Mouse (Mus musculus) G1E (cell line): ENCODE measurements around the gene Rbm24. TPM values are rescaled to one million over a fixed set of nuclear protein-coding genes. Genes with fewer than 3 reads are reported as not detected.

ENCODE experiments used
- ATAC-seq: 2 replicates; pipeline ENCODE4 v1.8.0; 2016; ENCODE audit warnings: mild to moderate bottlenecking; ENCODE audit not compliant: insufficient number of reproducible peaks, poor library complexity, low FRiP score, severe bottlenecking; ENCODE audit errors: extremely low read depth
- DNase-seq: peaks from one replicate; pipeline ENCODE4 v3.0.0; 2012; ENCODE audit warnings: low spot score
- H3K27me3 ChIP-seq: 2 replicates; pipeline ENCODE4 v1.6.1; 2012; ENCODE audit warnings: mild to moderate bottlenecking, low read length, inconsistent platforms; ENCODE audit not compliant: insufficient read depth
- H3K36me3 ChIP-seq: replicated peaks from 2 replicates; pipeline ENCODE3; 2012; ENCODE audit warnings: mild to moderate bottlenecking, inconsistent platforms
- H3K4me1 ChIP-seq: 2 replicates; pipeline ENCODE4 v1.6.1; 2012; ENCODE audit warnings: low read depth, low read length, inconsistent platforms, mixed read lengths; ENCODE audit not compliant: insufficient read depth
- H3K4me3 ChIP-seq: 2 replicates; pipeline ENCODE4 v1.5.1; 2012; ENCODE audit warnings: low read depth, mild to moderate bottlenecking, inconsistent platforms, low read length, moderate library complexity, mixed read lengths
- H3K9me3 ChIP-seq: replicated peaks from 2 replicates; pipeline ENCODE4 v1.6.1; 2012; ENCODE audit warnings: inconsistent platforms
- CTCF ChIP-seq: IDR thresholded peaks from 2 replicates; pipeline ENCODE4 v1.5.1; 2012; ENCODE audit warnings: low read depth, low read length, inconsistent platforms, mixed read lengths
- GATA1 ChIP-seq: IDR thresholded peaks from 2 replicates; pipeline ENCODE4 v1.6.1; 2012; ENCODE audit warnings: borderline replicate concordance, low read length, inconsistent platforms, mixed read lengths
- GATA2 ChIP-seq: IDR thresholded peaks from 2 replicates; pipeline ENCODE4 v1.6.1; 2012; ENCODE audit warnings: low read depth, low read length, inconsistent platforms, borderline replicate concordance
- POLR2AphosphoS5 ChIP-seq: IDR thresholded peaks from 2 replicates; pipeline ENCODE4 v1.6.1; 2012; ENCODE audit warnings: low read depth, low read length, inconsistent platforms; ENCODE audit not compliant: insufficient replicate concordance
- TAL1 ChIP-seq: conservative IDR thresholded peaks from 2 replicates; pipeline ENCODE4 v1.6.1; 2012; ENCODE audit warnings: low read depth, low read length, inconsistent platforms, mixed read lengths
- polyA plus RNA-seq: library from polyadenylated mRNA; stranded (reverse); fragments of >175 nt; gene quantifications from 2 replicates; pipeline ENCODE4 v1.2.3, GENCODE M21; 2012
- total RNA-seq, 2 experiments: library from RNA; stranded (forward) in 1 of 2; stranded (reverse) in 1 of 2; fragments of 200-1000 nt in 1 of 2; fragments of >200 nt in 1 of 2; fragmentation: Nextera tagmentation in 1 of 2; gene quantifications; 2 replicates each; pipeline ENCODE4 v1.2.3; 2014 to 2017

Gene Rbm24
- total and polyA plus RNA-seq, 3 experiments: 0.11 TPM; not detected in 2

DNA sequence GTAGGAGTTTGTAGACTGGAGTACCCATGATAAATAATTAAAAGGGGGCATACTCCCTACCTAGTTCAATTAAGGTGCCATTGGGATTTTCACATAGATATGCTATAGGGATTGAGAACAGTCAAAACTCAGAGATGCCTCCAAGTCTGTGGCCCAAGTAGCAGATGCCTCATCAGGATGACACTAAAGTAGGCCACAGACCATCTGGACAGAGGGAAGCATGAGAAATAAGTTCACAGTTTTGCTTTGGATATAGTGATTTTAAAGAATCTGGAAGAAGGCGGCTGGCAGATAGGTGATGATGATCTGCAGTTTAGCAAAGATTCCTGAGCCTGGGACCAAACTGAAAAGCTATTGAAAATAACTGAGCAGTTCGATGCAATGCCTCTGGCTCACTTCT, 30.0 kb downstream of the Rbm24 start:
- no peak for ATAC-seq
- H3K4me3 ChIP-seq: no peak overlapping the region
- H3K4me1 ChIP-seq: no peaks in the 10 kb centered on the region
- TF ChIP-seq POLR2AphosphoS5: no peak
- TF ChIP-seq TAL1: no peak
- no peak for TF ChIP-seq GATA1
- TF ChIP-seq CTCF: no peak
- no peak for TF ChIP-seq GATA2
- no peaks in the 10 kb centered on the region for H3K36me3 ChIP-seq
- peaks cover 2% of the 10 kb centered on the region; the same call in 1 of the 2 replicates for H3K27me3 ChIP-seq
- DNase-seq: no peak
- no peaks in the 10 kb centered on the region for H3K9me3 ChIP-seq

DNA sequence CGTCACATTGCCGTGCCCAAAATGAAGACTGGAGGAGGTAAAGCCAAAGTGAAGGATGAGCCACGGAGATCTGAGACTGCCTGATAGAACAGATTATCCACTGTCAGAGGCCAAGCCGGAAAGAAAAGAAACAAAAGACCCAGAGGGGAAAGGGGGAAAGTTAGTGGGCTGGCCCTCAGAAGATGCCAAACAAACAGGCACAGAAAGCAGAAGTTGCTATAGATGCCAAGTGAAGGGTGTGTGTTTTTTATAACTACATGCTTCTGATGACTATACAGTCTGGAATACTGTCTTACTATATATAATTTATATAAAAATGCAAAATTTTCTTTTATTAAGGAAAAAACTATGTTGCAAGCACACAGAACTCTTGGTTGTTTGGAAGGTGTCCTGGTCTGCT, 31.7 kb downstream of the Rbm24 start:
- Histone ChIP-seq H3K36me3 (no peaks in the 10 kb centered on the region), H3K4me3 (no peak overlapping the region), H3K4me1 (no peaks in the 10 kb centered on the region), H3K9me3 (no peaks in the 10 kb centered on the region), H3K27me3 (peaks cover 2% of the 10 kb centered on the region; the same call in 1 of the 2 replicates)
- TF ChIP-seq GATA2 (no peak), POLR2AphosphoS5 (no peak), CTCF (no peak), TAL1 (no peak), GATA1 (no peak)
- DNase-seq (no peak), ATAC-seq (no peak)

DNA sequence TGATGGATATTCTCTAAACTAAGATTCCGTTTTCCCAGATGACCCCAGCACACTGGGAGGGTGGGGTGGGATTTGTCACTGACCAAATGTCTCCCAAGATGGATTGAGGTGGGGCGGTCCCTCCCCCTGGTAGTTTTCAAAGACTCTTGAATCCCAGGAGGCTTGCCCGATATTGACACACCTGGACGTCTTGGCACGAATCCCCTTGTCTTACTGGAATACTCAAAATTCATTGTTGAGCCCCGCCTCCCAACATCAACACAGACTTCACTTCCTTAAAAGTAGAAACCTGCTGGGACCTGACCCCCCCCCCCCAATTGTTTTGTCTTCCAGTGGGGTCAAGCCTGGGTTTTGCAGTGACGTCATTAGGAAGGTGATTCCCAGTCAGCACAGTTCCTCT, 32.4 kb downstream of the Rbm24 start:
- no peak for ATAC-seq
- TF ChIP-seq POLR2AphosphoS5 (no peak), GATA1 (no peak), CTCF (no peak), GATA2 (no peak), TAL1 (no peak)
- H3K9me3 ChIP-seq: no peaks in the 10 kb centered on the region
- no peaks in the 10 kb centered on the region for H3K4me1 ChIP-seq
- H3K4me3 ChIP-seq: no peak overlapping the region
- H3K36me3 ChIP-seq: no peaks in the 10 kb centered on the region
- DNase-seq: no peak
- peaks cover 2% of the 10 kb centered on the region; the same call in 1 of the 2 replicates for H3K27me3 ChIP-seq

DNA sequence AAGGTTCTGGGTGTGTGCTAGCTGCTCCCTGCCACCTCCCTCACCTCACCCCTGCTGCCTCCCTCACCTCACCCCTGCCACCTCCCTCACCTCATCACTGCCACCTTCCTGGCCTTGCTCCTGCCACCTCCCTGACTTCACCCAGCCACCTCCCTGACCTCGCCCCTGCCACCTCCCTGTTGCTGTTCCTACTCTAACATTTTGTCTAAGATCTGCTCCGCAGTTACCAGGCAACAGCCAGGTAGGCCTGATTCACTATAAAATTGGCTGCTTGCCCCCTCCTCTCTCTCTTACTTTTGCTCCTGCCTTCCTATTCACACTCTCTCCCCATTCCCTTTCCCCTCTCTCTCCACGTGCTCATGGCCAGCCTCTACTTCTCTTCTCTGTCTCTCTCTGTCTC, 33.3 kb downstream of the Rbm24 start:
- TF ChIP-seq TAL1: no peak
- ATAC-seq (no peak), DNase-seq (no peak)
- H3K27me3 ChIP-seq: peaks cover 2% of the 10 kb centered on the region; the same call in 1 of the 2 replicates
- H3K4me3 ChIP-seq: no peak overlapping the region
- no peaks in the 10 kb centered on the region for H3K4me1 ChIP-seq
- no peaks in the 10 kb centered on the region for H3K36me3 ChIP-seq
- H3K9me3 ChIP-seq: no peaks in the 10 kb centered on the region

DNA sequence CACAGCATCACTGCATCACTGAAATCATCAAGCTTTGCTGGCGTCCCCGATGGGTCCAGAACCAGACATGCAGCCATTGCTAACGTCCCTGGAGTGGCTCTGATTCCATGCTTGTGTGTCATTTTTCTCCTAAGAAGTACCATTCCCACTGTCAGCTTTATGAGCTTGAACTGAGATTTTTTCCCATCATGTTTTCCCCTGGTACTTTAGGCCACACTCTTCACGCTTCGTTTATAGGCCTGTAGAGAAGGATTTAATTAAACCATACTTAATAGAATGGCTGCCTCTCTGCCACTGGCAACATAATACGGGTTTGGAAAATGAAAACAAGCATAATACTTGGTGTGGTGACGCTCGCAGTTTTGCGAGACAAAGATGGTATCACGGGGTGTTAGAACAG, 41.3 kb downstream of the Rbm24 start:
- no peak for ATAC-seq
- Histone ChIP-seq H3K36me3 (no peaks in the 10 kb centered on the region), H3K9me3 (no peaks in the 10 kb centered on the region), H3K27me3 (no peaks in the 10 kb centered on the region; the same call in 1 of the 2 replicates), H3K4me1 (no peaks in the 10 kb centered on the region), H3K4me3 (no peak overlapping the region)
- TF ChIP-seq TAL1: no peak
- TF ChIP-seq CTCF: no peak
- TF ChIP-seq GATA2: no peak
- TF ChIP-seq GATA1: no peak
- no peak for TF ChIP-seq POLR2AphosphoS5
- DNase-seq: no peak

DNA sequence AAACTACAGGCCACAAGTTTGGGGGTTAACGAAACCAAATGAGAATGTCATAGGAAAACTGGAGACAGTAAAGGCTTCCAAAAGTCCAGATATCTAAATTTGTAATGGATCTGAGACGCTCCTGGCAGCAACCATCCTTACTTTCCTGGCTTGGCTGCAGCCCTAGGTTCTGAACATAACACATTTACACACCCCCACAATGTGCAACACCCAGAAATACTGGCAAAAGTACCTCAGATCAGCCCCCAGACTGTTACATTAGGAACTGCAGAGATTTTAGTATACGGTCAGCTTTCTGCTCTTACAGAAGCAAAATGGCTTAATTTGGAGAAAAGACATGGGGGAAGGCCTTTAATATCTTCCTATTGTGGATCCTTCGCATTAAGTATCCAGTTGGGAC, 44.0 kb downstream of the Rbm24 start:
- TF ChIP-seq POLR2AphosphoS5 (no peak), GATA2 (no peak)
- Histone ChIP-seq H3K9me3 (no peaks in the 10 kb centered on the region), H3K27me3 (no peaks in the 10 kb centered on the region), H3K36me3 (no peaks in the 10 kb centered on the region), H3K4me3 (no peak overlapping the region), H3K4me1 (no peaks in the 10 kb centered on the region)
- DNase-seq: no peak
- no peak for ATAC-seq

DNA sequence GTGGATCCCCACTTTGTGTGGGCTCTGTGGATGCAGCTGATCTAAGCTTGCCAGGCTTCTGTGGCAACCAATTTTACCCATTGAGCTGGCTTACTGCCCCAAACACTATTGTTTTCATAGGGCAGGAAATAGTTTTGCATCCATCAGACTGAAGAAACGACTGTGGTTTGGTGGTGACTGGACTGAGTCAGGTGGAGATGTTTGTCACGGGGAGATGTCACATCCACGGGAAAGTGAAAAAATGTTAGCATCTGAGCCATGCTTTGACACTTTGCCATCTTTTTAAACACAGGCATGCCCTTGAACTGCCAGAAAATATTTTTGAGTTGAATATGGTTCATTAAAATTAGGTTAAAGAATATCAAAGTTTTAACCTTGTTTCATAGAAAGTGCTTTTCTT, 45.5 kb downstream of the Rbm24 start:
- TF ChIP-seq GATA2 (no peak), GATA1 (no peak)
- ATAC-seq: no peak
- no peak for DNase-seq
- H3K4me1 ChIP-seq: no peaks in the 10 kb centered on the region
- H3K36me3 ChIP-seq: no peaks in the 10 kb centered on the region
- H3K9me3 ChIP-seq: no peaks in the 10 kb centered on the region
- H3K27me3 ChIP-seq: no peaks in the 10 kb centered on the region
- no peak overlapping the region for H3K4me3 ChIP-seq
